Mouse (Mus musculus) regulatory T cell (primary cell): ENCODE measurements around the gene Prdx1.
"Not testable (repeated sequence)": the region's sequence is repeated elsewhere in the genome, so short reads cannot be mapped to it uniquely, and the experiment has no call there.

Experiments
- in situ Hi-C: fragments of 300-600 bp; cut with MboI, MseI; formaldehyde crosslinking; loops from one replicate; pipeline ENCODE4 v1.15.1; 2025; ENCODE audit warnings: high pct_unique_total_duplicates

Gene Prdx1

DNA sequence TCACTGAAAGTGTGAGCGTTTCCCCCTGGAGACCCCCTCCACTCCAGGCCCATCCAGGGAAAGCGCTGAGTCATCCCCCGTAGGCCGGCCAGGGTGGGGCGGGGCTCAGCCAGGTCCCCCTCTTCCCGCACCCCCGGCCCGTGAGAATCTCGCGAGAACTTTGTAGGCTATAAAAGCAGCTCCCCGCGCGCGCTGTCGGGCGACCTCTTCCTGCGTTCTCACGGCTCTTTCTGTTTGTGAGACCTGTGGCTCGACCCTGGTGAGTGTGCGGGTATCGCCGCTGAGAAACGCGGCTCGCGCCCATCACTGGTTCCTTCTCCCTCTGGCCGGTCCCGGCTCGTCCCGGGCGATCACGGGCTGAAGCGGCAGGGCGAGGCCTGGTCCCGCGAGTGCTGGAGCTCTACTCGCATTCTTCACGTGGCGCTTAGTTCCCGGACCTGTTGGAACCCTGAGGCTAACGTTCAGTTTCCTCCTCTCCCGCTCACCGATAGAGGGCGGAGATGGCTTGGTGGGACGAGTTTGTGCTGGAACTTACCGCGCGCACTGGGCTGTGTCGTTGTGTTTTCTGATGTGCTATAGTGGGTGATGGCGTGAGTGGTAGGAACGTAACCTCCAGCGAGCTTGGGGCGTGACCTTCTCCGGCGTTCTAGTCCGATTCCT is at the start of gene Prdx1:
Gene Prdx1 (plus strand): TSS at position 143 of the 660 bp plus-strand sequence.
- in situ Hi-C loops, result loop anchor here (5.0 kb wide), 1 partner anchor 58 kb away; the partner anchor contains the start of gene Nasp

DNA sequence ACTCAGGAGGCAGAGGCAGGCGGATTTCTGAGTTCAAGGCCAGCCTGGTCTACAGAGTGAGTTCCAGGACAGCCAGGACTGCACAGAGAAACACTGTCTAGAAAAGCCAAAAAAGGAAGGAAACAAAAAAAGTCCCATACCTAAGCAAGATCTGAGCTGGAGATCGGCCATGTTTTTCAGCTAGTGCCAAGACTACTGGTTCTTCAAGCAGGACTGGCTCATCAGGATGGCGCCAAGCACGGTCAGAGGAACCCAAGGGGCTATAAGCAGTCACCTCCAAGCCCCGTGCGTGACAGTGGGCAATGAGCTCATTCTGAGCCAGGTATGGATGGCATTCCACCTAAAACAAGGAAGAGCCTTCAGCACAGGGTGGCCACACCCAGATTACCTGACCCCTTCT is 46.5 kb upstream of the Prdx1 start:
- in situ Hi-C loops, result no loop called here

DNA sequence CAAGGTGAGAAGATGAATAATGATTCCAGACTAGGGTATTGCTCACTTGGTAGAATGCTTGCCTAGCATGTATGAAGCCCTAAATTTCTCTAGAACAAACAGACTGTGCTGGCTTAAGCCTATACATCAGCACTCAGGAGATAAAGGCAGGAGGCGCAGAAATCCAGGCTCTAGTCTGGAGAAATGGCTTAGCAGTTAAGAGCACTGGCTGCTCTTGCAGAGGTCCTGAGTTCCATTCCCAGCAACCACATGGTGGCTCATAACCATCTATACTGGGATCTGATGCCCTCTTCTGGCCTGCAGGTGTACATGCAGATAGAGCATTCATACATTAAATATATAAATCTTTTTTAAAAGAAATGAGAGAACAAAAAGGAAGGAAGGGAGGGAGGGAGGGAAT is 43.3 kb upstream of the Prdx1 start:
- in situ Hi-C loops, result no loop called here

DNA sequence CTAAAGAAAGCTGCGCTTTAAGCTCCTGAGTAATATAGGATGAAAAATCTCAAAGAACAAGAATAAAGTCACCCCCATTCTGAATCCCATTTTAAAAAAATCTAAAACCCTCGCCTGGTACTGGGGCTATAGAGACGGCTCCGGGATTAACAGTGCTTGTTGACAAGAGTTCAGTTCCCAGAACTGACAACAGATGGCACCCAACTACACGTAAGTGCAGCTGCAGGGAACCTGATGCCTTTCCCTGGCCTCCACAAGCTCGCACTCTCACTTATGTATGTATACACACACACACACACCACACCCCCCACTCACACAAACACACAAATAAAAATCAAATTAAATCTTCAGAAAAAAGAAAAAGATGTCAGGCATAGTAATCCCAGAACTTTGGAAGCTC is 41.0 kb upstream of the Prdx1 start:
- in situ Hi-C loops, result no loop called here

DNA sequence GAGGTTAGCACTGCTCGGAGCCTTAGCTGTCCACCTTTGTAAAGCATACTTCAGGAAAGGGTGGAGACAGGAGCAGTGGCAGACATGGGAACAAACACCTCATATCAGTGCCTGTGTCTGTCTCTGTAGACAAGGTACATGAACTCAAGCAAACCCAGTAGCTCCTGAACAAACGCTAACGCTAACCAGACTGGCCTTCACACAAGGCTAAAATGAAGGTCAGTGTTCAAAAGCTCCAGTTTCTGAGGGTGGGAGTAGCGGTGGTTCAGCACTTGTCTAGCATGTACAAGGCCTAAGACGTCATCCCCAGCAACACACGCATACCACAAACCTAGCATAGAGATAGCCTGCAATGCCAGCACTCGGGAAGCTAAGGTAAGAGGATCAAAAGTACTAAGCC is 39.7 kb upstream of the Prdx1 start:
- in situ Hi-C loops, result no loop called here

DNA sequence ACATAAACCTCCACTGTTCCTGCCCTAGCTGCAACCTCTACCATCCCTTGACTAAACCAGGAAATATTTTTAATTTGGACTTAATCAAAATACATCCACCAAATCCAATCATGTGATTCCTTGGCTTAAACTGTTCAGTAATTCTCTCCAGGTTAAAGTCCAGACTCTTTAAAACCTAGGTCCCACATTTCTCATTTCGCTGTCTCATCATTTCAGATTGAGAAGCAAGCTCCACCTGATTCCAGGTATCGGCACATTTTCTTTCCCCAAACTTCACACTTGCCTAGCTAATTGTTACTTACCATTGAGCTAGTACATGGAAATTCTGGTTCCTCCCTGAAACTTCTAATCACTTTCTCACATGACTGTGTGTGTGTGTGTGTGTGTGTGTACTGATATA is 35.9 kb upstream of the Prdx1 start:
- in situ Hi-C loops, result no loop called here

DNA sequence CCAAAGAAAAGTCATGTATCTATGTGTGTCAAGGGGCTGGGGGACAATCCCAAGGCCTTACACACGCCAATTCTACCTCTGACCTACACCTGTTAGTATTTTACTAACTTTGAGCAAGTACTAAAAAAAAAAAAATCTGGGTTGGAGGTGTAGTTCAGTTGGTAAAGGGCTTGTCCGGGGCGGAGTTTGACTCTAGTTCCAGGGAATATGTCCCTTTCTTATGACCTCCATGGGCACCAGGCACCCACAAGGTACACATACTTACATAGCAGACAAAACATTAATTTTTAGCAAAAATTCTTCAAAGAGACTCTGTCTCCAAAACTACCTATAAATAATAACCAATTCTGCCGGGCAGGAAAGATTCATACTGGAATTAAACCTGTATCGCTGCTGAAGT is 35.0 kb upstream of the Prdx1 start:
- in situ Hi-C loops, result no loop called here

DNA sequence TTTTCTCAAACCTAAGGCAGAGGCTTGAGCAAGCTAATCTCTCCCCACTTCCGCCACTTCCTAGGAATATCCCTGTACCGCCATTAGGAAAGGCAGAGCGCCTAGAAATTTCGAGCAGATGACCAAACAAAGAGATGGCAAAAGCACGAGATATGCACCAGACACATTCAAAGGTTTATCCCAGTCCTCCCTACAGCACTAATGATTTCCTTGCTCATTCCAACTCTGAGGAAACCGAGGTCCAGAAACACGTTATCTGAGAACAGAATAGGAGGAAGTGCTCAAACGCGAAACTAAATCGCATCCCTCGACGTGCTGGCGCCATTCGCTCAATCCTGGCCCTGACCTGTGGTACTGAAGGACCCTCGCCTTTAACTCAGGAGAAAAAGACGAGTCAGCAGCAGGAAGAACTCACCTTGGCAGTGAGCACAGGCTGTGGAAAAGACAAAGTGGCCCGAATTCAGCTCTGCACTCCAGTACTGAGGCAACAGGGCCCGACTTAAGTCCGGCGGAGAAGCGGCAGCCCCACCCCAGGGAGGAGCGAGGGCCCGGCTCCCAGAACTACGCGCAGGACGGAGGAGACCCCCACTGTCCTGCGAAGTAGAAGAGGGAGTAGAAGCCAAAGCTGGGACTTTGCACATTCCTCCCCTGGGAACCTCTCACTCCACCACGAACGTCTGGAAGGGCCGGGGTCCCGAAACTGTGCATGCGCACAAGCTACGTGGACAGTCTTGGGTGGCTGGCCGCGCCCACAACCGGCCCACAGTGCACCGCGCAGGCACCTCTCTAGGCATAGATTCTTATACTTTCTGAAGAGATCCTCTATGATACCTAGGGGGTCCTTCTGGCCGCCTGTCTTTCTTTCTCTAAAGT is 34.2 kb upstream of the Prdx1 start, which contains the start of gene Akr1a1:
Gene Akr1a1 (minus strand): TSS at position 757 of the 873 bp plus-strand sequence.
- in situ Hi-C loops, result no loop called here

DNA sequence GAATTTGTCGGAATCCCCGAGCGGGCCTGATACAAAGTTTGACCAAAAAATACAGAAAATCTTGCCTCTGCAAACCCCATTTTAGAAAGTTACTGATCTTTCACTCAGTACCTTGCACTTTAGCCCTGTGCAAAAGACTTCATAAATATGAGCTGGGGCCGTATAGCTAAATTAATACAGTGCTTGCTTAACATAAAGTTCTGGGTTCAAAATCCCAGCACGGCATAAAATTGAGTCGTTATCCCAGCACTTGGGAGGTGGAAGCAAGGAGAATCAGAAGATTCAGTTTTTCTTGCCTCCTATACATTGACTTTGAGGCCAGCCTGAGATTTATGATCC is 33.6 kb upstream of the Prdx1 start:
- in situ Hi-C loops, result no loop called here

DNA sequence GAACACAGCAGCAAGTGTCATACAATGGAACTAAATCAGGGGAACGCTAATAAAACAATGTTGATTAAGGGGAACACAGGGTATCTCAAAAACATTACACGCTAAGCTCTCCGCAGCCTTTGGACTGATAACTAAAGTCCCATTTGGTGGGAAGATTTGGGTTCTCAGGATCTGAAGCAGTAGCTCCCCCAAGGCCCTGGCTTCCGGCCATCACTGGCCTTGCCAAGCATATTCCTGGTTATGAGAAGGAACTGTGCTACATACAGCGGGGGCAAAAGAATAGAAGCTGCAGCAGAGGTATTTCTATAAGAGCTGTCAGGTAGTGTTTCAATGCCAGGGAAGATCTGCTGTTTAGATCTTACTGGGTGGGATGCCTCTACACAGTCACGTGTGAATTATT is 32.1 kb upstream of the Prdx1 start:
- in situ Hi-C loops, result no loop called here

DNA sequence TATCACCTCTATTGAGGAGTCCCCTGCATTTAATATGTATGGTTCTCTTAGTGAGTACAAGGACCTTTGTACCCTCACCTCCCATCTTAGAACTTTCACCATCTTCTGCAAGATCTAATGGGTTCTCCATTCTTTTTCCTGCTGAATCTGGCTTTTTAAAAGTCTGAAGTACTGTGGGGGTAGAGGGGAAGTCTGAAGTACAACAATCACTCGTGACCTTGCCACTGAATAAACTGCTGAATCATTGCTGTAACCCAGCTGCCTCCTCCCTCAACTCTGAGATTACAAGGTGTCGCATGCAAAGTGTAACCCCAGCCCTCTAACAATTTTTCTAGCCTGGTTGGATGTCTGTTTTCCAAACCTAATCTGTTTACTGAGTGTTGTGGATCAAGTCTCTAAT is 30.2 kb upstream of the Prdx1 start:
- in situ Hi-C loops, result no loop called here

DNA sequence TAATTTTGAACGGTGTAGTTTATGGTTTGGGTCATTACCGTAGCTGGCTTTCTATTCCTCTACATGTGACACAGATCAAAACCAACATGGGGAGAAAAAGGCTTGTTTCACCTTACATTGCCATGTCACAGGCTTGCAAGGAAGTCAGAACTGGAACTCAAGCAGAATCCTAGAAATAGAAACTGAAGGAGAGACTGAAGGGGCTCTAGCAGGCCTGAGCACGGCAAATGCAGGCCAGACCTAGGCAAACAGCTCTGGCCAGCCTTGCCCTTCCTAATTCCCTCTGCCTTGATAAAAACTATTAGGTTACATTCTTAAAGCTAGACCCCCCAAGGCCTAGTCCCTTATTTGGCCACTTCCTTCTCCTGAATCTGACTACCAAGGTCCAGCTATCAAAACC is 29.7 kb upstream of the Prdx1 start:
- in situ Hi-C loops, result no loop called here

DNA sequence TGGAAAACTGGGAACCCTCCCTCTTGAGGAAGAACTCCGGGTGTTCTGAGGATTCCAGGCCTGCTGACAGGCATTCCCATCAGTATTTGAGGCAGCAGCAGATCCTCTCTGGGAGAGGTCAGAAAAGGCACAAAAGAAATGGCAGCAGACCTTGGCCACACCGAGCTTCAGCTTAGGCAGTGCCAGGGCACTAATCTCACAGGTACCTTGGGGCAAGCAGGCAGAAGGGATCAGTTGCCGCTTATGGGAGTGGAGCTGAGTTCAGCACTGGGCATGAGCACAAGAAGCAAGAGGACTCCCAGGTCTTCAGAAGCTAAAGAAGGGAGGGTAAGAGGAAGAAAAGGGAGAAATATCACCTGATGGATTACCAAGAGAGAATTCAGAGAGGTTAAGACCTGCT is 27.4 kb upstream of the Prdx1 start:
- in situ Hi-C loops, result no loop called here

DNA sequence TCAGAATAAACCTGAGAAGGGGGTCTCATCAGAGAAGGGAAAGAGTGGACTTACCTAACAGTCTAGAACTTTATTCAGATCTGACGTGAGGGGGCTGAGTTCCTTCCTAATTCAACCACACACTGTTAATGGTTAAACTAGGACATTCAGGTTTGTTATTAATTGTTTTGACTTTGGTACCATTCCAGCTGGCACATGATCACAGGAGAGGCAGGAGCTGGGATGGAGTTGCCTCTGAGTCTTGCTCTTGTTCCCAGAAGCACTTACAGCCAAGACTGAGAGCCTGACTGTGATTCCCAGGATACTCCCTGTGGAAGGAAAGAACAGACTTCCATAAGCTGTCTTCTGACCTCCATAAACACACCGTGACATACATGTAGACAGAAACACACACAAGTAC is 25.9 kb upstream of the Prdx1 start:
- in situ Hi-C loops, result no loop called here

DNA sequence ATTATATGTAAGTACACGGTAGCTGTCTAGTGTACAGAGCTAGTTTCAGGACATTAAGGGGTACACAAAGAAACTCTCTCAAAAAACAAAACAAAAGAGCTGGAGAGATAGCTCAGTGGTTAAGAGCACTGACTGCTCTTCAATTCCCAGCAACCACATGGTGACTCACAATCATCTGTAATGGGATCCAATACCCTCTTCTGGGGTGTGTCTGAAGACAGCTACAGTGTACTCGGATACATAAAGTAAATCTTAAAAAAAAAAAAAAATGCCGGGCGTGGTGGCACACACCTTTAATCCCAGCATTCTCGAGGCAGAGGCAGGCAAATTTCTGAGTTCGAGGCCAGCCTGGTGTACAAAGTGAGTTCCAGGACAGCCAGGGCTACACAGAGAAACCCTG is 25.4 kb upstream of the Prdx1 start:
- in situ Hi-C loops, result not testable (repeated sequence)

DNA sequence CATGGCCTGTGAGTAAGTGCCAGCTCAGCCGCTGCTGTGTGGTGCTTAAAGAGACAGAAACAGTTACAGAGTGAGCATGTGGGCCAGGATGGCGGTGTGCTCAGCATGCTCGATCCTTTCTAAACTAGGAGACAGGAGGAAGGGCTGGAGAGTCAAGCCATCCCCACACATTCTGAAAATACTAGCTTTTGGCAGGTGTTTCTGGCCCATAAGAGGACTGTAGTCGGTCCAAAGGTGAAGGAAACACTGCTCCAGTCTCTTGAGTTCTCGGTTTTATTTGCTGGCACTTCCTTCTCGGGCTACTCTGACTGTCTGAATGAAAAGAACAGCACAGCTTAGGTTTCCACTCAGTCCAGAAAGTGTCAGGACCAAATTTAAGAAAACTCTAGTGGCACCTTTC is 24.5 kb upstream of the Prdx1 start:
- in situ Hi-C loops, result no loop called here

DNA sequence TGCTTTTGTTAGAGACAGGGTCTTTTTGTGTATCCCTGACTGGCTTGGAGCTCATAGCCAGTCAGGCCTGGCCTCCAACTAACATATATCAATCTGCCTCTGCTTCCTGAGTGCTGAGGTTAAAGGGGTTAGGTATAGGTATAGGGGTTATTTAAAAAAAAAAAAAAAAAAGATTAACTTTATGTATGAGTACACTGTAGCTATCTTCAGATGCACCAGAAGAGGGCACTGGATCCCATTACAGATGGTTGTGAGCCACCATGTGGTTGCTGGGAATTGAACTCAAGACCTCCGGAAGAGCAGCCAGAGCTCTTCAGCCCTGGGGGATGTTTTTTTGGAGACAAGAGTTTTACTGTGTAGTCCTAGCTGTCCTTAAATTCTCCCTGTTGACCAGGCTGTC is 23.3 kb upstream of the Prdx1 start:
- in situ Hi-C loops, result no loop called here

DNA sequence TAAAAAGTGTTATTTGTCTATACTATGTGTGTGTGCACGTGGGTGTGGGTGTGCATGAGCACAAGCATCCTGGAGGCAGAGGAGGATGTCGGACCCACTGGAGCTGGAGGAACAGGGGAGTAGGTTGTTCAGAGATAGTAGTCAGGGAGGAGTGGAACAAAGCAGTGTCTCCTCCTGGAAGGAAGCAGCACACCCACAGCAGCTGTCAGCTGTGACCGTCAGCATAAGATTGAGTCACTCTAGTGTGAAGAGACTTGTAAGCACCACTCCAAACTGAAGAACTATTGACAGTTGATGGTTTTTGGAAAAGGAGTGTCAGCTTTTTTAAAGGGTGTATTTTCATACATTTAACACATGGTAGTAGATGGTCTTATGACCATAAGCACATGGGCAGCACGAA is 18.7 kb upstream of the Prdx1 start:
- in situ Hi-C loops, result no loop called here

DNA sequence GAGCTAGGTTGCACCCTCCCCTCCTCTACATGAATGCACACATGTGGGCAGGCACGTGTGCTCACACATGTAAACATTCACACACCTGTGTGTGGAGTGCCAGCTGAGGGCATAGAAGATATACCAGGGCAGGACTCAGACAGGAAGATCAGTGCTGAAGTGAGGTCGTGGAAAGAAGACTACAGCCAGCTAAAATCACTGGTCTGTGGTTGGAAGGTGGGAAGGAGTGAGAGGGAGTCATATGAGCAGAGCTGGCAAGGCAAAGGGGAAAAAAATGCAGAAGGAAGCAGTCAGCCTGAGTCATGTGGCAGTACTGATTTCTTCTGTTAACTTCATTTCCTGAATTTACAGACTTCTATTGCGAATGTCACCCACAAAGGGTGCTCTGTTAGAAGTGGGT is 17.2 kb upstream of the Prdx1 start:
- in situ Hi-C loops, result no loop called here

DNA sequence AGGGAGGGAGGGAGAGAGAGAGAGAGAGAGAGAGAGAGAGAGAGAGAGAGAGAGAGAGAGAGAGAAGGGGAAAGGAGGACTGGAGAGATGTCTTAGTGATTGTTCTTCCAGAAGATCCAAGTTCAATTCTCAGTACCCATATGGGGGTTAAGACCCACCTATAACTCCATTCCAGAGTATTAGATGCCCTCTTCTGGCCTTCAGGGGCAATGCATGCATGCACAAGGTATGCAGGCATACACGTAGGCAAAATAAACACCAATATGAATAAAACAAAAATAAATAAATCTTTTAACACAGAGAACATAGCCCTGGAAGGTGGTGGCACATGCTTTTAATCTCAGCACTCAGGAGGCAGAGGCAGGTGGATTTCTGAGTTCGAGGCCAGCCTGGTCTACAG is 16.1 kb upstream of the Prdx1 start:
- in situ Hi-C loops, result no loop called here

DNA sequence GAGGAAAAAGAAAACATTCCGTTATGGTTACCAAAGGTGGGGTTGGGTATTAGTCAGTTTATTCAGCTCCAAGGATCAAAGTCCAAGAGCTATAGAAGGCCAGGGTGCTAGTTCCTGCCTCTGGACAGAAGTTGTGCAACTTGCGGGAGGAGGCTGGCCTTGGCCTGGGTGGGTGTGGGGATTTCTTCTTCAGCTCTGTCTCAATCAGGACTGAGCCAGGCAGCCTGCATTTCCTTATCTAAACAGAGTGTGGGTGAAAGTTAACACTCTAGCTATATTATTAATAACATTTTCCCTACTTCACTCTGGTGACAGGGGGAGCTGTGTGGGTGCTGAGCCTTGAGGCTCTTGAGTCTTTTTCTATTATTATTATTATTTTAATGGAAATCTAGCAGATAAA is 12.6 kb upstream of the Prdx1 start:
- in situ Hi-C loops, result no loop called here

DNA sequence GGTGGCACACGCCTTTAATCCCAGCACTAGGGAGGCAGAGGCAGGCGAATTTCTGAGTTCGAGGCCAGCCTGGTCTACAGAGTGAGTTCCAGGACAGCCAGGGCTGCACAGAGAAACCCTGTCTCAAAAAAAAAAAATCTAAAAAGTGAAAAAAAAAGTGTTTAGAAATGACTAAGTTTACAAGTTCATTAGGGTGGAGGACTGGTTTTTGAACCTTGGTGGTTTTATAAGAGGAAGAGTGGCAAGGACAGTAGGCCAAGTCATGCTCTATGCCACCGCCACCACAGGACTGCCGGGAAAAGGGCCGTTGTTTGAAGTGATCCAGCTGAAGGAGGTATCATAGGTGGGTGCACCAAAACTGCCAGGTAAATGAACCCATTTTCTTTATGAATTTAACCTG is 10.6 kb upstream of the Prdx1 start:
- in situ Hi-C loops, result not testable (repeated sequence)

DNA sequence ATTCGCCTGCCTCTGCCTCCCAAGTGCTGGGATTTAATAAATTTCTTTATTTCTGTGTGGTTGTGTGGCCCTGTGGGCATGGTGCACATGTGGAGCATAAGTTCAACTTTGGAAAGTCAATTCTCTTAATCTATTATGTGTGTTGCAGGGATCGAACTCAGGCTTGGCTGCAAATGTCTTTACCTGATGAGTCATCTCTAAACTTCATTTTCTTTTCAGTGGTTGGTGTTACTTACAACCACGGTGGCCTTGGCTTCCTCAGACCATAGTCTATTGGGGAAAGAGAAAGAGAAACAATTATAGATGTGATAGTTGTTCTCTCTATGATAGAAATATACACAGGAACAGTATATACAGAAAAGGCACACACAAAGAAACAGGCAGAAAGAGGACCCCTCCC is 9.3 kb upstream of the Prdx1 start:
- in situ Hi-C loops, result no loop called here
